Mouse (Mus musculus) forebrain, embryonic 14.5 days (tissue): ENCODE data around the gene Odf2. TPM values are rescaled to one million over a fixed set of nuclear protein-coding genes. Genes with fewer than 3 reads are reported as not detected.

ENCODE experiments used
- ATAC-seq: fragments of 200-750 bp; cut with Nextera tagmentation; 2 replicates; pipeline ENCODE4 v1.8.0; 2017; ENCODE audit warnings: mild to moderate bottlenecking, moderate library complexity
- DNase-seq: peaks from one replicate; pipeline ENCODE4 v3.0.0-alpha.2; 2015; ENCODE audit warnings: low spot score
- H3K27ac ChIP-seq: fragments of 300-500 bp; sonication (generic); 2 replicates; pipeline ENCODE4 v1.5.1; 2014; ENCODE audit warnings: low read depth, mild to moderate bottlenecking, control low read depth, low read length, moderate library complexity
- H3K27me3 ChIP-seq: fragments of 300-500 bp; sonication (generic); replicated peaks from 2 replicates; pipeline ENCODE4 v1.6.1; 2014; ENCODE audit warnings: low read length, control low read depth, mixed read lengths; ENCODE audit not compliant: control insufficient read depth, insufficient read depth
- H3K36me3 ChIP-seq: fragments of 300-500 bp; sonication (generic); 2 replicates; pipeline ENCODE4 v1.6.1; 2014; ENCODE audit warnings: low read length, control low read depth; ENCODE audit not compliant: control insufficient read depth, insufficient read depth
- H3K4me1 ChIP-seq: fragments of 300-500 bp; sonication (generic); 2 replicates; pipeline ENCODE4 v1.6.1; 2014; ENCODE audit warnings: antibody characterized with exemption, low read length, control low read depth; ENCODE audit not compliant: control insufficient read depth, insufficient read depth
- H3K4me2 ChIP-seq: fragments of 300-500 bp; sonication (generic); 2 replicates; pipeline ENCODE4 v1.6.1; 2014; ENCODE audit warnings: mild to moderate bottlenecking, control low read depth, low read length
- H3K4me3 ChIP-seq: fragments of 300-500 bp; sonication (generic); 2 replicates; pipeline ENCODE4 v1.5.1; 2014; ENCODE audit warnings: low read depth, low read length, control low read depth
- H3K9ac ChIP-seq: fragments of 300-500 bp; sonication (generic); 2 replicates; pipeline ENCODE4 v1.6.1; 2014; ENCODE audit warnings: mild to moderate bottlenecking, low read length, control low read depth, moderate library complexity
- H3K9me3 ChIP-seq: fragments of 300-500 bp; sonication (generic); replicated peaks from 2 replicates; pipeline ENCODE4 v1.6.1; 2016; ENCODE audit warnings: low read length, control low read depth, mixed read lengths; ENCODE audit not compliant: control insufficient read depth
- WGBS: fragments of 180-500 bp; shearing (Covaris S2); extraction: QIAGEN DNeasy Blood & Tissue Kit; methylation state at CpG from one replicate; pipeline ENCODE4 v1.1.7; 2014; 5-methylcytosine and 5-hydroxymethylcytosine counted together
- polyA plus RNA-seq: library from polyadenylated mRNA; unstranded; fragments of >200 nt; fragmentation: Nextera tagmentation; extraction: Ambion mirVana; gene quantifications from 2 replicates; pipeline ENCODE4 v1.2.1, GENCODE M21; 2014

Odf2 gene
- 36.4 and 43.6 TPM in 2 replicates for polyA plus RNA-seq

DNA sequence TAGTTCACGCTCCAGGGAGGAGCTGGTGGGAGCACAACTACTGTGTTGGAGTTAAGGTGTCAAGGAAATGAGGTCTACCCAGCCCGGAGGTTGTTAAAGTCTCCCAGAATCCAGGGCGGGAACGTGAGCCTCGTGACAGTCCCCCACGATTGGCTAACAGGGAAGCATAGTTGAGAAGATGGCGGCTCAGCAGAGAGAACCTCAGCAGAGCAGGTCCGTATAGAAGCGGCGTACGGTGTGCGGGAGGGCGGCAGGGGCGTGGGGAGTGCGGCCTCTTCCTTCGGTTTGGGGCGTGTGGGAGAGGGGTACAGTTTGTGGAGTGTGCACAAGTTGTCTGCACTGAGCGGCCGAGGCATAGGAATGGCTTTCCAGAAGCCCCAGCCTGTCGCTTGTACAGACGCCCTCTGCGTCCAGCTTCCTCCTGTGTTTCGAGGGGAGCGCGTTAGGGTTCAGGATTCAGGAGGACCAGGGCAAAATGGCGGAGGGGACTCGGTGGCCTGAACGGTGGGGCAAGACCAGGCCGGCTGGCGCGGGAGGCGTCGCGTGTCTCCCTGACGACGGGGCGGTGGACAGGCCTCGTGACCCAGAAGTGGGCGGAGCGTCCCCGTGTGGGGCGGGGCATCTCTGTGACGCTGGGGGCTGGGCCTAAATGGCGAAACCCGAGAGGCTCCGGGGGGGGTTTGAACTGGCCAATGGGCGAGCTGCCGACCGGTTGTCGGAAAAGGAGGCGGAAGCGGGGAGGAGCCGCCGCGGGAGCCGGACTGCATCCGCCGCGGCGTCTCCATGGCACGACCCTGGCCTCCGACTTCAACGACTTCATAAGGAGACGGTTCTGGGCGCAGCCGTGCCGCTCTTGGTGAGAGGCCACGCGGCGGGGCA is at the start of gene Odf2:
TSS of gene Odf2 (plus strand) at position 156 of the 879 bp plus-strand sequence.
- Histone ChIP-seq H3K27ac (peak within 1 kb of the TSS; percentile 78), H3K36me3 (peaks cover 26% of the 10 kb centered on the region), H3K4me3 (peak within 1 kb of the TSS; percentile 79), H3K9ac (peak within 1 kb of the TSS; percentile 85), H3K4me2 (peak within 1 kb of the TSS; percentile 87), H3K9me3 (no peaks in the 10 kb centered on the region), H3K27me3 (peaks cover 5% of the 10 kb centered on the region; the same call in 1 of the 2 replicates), H3K4me1 (peaks cover 8% of the 10 kb centered on the region)
- ATAC-seq (peak; percentile 90), DNase-seq (peak; percentile 99)
- 2% methylated on average over 65 of the region's 70 CpGs for WGBS

DNA sequence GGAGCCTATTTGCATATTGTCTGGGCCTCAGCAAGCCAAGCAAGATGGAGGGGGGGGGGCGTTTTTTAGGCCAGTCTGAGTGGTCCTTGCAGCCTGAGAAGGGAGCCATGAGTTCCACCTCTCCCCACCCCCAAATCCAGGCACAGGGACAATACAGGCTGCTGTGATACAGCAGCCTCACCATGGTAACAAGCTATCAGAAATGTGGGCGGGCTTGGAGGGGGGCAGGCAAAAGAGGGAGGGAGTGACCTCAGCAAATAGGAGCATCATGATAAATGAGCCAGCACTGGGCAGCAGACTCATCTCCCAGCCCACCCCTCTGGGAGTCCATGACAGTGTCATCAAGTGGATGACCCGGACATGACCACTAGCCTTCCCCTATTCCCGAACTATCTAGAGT is 49.6 kb upstream of the Odf2 start:
- peaks cover 13% of the 10 kb centered on the region for H3K27me3 ChIP-seq
- H3K27ac ChIP-seq = no peak overlapping the region
- H3K4me2 ChIP-seq = no peak overlapping the region
- peak; percentile 22 for DNase-seq
- H3K4me3 ChIP-seq = no peak overlapping the region
- H3K9ac ChIP-seq = no peak overlapping the region
- 44% methylated on average over 4 of the region's 4 CpGs for WGBS
- H3K4me1 ChIP-seq = peaks cover 3% of the 10 kb centered on the region; the same call in 1 of the 2 replicates
- H3K36me3 ChIP-seq = peaks cover 35% of the 10 kb centered on the region
- no peaks in the 10 kb centered on the region for H3K9me3 ChIP-seq
- no peak for ATAC-seq

DNA sequence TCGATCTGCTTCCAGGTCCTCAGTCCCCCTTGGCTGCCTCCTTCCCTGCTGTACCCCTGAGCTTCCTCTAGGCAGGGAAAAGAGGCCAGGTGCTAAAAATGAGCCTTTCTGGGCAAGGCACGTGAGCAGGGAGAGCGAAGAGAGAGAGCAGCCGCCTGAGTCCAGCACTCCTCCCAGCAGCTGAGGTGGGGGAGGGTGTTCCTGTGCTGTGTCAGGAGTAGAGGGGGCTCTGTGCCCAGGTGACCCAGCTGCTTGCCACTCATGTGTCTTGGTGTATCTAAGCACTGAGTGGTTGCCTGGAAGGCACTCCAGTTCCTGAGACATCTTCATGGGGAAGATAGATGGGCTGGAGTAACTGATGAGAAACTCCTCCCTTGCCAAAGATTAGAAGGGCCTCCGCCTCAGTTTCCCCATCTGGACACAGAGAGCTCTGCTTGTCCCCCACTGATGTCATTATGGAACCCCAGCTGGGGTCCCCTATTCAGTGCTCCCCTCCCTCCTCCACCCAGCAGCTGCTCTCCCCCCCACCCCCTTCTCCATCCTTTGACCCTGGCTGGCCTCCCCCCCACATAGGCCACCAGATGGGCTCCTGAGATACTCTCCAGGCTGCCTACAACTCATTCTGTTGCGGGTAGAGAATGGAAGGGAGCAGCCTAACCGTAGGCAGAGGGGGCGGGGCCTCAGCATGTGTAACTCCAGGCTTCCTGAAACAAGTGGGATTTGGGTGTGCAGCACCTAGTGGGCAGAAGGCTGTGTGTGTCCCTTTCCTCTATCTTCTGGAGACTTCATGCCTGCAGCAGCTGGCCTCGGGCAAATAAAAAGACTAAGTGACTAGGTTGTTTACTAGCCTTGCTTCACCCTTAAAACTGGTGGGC is 45.6 kb upstream of the Odf2 start:
- DNase-seq (no peak), ATAC-seq (no peak)
- H3K9me3 ChIP-seq = no peaks in the 10 kb centered on the region
- no peak overlapping the region for H3K9ac ChIP-seq
- H3K4me1 ChIP-seq = peaks cover 5% of the 10 kb centered on the region; the same call in 1 of the 2 replicates
- no peak overlapping the region for H3K4me3 ChIP-seq
- H3K27ac ChIP-seq = no peak overlapping the region
- peaks cover 44% of the 10 kb centered on the region for H3K27me3 ChIP-seq
- H3K36me3 ChIP-seq = peaks cover 30% of the 10 kb centered on the region
- no peak overlapping the region for H3K4me2 ChIP-seq
- 54% methylated on average over 9 of the region's 9 CpGs for WGBS

DNA sequence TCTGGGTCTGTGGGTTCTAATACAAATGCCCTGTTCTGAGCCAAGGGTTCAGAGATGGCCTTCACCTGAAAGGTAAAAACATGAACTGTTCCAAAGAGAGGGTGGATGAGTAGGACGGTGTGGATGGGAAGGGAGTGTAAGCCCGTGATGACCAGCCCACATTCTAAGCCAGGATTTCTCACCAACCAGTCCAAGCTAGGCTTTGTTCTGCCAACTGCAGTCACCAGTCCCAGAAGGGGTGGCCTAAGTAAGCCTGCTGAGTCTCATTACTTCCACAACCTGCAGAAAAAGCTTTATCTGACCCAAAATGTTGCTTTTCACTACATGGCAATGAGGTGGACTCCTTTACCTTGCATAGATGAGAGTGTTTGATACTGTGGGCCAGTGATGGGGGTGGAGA is 44.9 kb upstream of the Odf2 start:
- 80% methylated on average over 2 of the region's 2 CpGs for WGBS
- no peak overlapping the region for H3K9ac ChIP-seq

GRCm38 (mm10) chr2:29844661-29845060 is 44.4 kb upstream of the Odf2 start:
- peaks cover 2% of the 10 kb centered on the region; the same call in 1 of the 2 replicates for H3K4me1 ChIP-seq
- no peaks in the 10 kb centered on the region for H3K9me3 ChIP-seq
- H3K4me2 ChIP-seq = no peak overlapping the region
- H3K27ac ChIP-seq = no peak overlapping the region
- DNase-seq (no peak), ATAC-seq (no peak)
- no peak overlapping the region for H3K9ac ChIP-seq
- H3K36me3 ChIP-seq = peaks cover 24% of the 10 kb centered on the region
- H3K27me3 ChIP-seq = peaks cover 44% of the 10 kb centered on the region
- peak overlapping the region; percentile 34; the same call in 1 of the 2 replicates for H3K4me3 ChIP-seq
- 7% methylated on average over 3 of the region's 3 CpGs for WGBS

More for the DNA sequence above, 44.9 kb upstream of the Odf2 start:
- no peaks in the 10 kb centered on the region for H3K9me3 ChIP-seq
- peaks cover 24% of the 10 kb centered on the region for H3K36me3 ChIP-seq
- H3K27me3 ChIP-seq = peaks cover 44% of the 10 kb centered on the region
- no peak overlapping the region for H3K4me3 ChIP-seq
- DNase-seq (no peak), ATAC-seq (no peak)
- peaks cover 5% of the 10 kb centered on the region; the same call in 1 of the 2 replicates for H3K4me1 ChIP-seq
- no peak overlapping the region for H3K4me2 ChIP-seq
- no peak overlapping the region for H3K27ac ChIP-seq

GRCm38 (mm10) chr2:29845636-29846035 is 43.4 kb upstream of the Odf2 start:
- H3K27me3 ChIP-seq = peaks cover 44% of the 10 kb centered on the region
- peaks cover 2% of the 10 kb centered on the region; the same call in 1 of the 2 replicates for H3K4me1 ChIP-seq
- peaks cover 24% of the 10 kb centered on the region for H3K36me3 ChIP-seq
- peak overlapping the region; percentile 34 for H3K4me3 ChIP-seq
- 3% methylated on average over 25 of the region's 25 CpGs for WGBS
- no peaks in the 10 kb centered on the region for H3K9me3 ChIP-seq
- no peak overlapping the region for H3K27ac ChIP-seq
- ATAC-seq = peak; percentile 18; the same call in 1 of the 2 replicates
- no peak for DNase-seq
- H3K4me2 ChIP-seq = peak overlapping the region; percentile 71
- H3K9ac ChIP-seq = peak overlapping the region; percentile 67

- Histone ChIP-seq H3K9ac (peak overlapping the region; percentile 67), H3K4me2 (peak overlapping the region; percentile 71), H3K27me3 (peaks cover 44% of the 10 kb centered on the region)
Observed at GRCm38 (mm10) chr2:29846061-29846853, 42.8 kb upstream of the Odf2 start.

DNA sequence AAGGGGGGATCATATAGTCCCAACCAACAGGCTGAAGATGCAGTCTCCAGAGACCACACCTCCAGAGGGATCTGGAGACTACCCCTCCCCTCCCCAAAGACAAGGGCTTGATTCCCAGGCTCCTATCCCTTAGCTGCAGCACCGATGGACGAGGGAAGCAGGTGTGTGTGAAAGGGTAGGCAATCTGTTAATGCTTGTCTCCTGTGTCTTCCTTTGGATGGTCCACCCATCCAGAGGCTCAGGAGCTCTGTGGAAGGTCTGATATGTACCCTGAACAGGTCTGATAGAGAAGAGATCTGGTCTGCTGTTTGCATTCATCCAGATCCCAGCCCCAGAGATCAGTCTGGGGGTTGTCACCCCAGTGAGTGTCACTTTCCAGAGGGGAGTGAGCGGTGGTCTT is 42.1 kb upstream of the Odf2 start:
- Histone ChIP-seq H3K36me3 (peaks cover 21% of the 10 kb centered on the region), H3K27ac (no peak overlapping the region), H3K4me2 (no peak overlapping the region), H3K9me3 (no peaks in the 10 kb centered on the region), H3K27me3 (peaks cover 44% of the 10 kb centered on the region), H3K4me3 (no peak overlapping the region), H3K4me1 (peaks cover 2% of the 10 kb centered on the region; the same call in 1 of the 2 replicates), H3K9ac (no peak overlapping the region)
- DNase-seq (no peak), ATAC-seq (no peak)
- WGBS = 43% methylated on average over 3 of the region's 3 CpGs

More at GRCm38 (mm10) chr2:29846061-29846853, 42.8 kb upstream of the Odf2 start:
- Histone ChIP-seq H3K27ac (no peak overlapping the region), H3K4me3 (peak overlapping the region; percentile 34), H3K36me3 (peaks cover 24% of the 10 kb centered on the region), H3K4me1 (peaks cover 2% of the 10 kb centered on the region; the same call in 1 of the 2 replicates), H3K9me3 (no peaks in the 10 kb centered on the region)
- peak; percentile 41 for DNase-seq
- 2% methylated on average over 47 of the region's 47 CpGs for WGBS
- ATAC-seq = peak; percentile 48
